Mouse (Mus musculus) left cerebral cortex, postnatal 25 days (tissue): ENCODE data around the gene Grin2c. TPM values are rescaled to one million over a fixed set of nuclear protein-coding genes. Genes with fewer than 3 reads are reported as not detected.

Experiments used
- DNase-seq, 2 experiments: peaks; one replicate each; pipeline ENCODE4 v3.0.0; 2022; ENCODE audit warnings: low spot score in 2 of 2, mixed read lengths in 1 of 2
- intact Hi-C: fragments of 180-260 bp; cut with DNase I; formaldehyde crosslinking; loops from one replicate; pipeline ENCODE4 v1.15.1; 2025
- total RNA-seq, 2 experiments: library from RNA; stranded (reverse); gene quantifications; 2 replicates each; pipeline ENCODE4 v1.2.3; 2021

Gene Grin2c
- total RNA-seq: 10 to 100 TPM; 41.0 to 42.0 TPM

GRCm38 (mm10) chr11:115267061-115267883 lies at the start of gene Grin2c:
TSS of gene Grin2c (minus strand) at chr11:115267243.
- no peak for DNase-seq
- intact Hi-C loops: no loop called here

DNA sequence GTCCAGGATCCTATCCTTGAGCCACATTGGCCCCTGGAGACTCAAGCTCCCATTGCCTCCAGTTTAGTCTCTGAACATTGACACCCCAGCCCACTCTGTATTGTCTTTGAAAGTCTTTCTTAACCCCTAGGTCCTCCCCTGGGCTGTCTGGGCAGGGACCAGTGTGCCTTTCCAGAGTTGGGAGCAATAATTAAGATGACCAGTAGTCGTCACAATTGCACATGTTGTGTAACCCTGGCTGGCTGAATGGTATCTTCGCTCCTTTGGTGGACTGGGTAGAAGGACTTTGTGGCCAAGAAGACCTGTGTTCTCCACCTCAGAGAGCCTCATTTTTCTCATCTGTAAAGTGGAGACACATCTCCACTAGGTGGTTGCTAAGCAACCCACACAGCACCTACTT lies 47.2 kb upstream of the Grin2c start:
- intact Hi-C loops: no loop called here
- no peak for DNase-seq

GRCm38 (mm10) chr11:115308781-115309180 lies 41.7 kb upstream of the Grin2c start:
- DNase-seq: no peak
- intact Hi-C loops: no loop called here

DNA sequence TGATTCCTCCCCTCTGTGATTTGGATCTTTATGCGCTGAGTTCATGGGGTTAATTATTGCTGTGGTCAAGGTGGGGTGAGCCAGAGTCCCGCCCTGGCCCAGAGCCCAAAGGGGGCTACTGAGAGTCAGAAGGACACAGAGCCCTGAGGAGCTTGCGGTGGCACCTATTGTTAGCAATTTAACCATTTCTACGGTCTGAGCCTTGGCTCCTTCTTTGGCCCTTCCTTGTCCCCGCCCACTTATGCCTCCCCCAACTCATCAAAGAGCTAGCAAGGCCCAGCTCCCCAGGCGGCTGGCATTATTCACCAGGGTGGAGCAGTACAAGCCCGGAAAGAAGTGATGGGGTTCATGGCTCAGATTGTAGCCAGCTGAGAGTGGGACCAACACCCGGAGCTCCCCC lies 39.8 kb upstream of the Grin2c start, which contains the start of gene Otop2:
TSS of gene Otop2 (plus strand) at position 301 of the 400 bp plus-strand sequence.
- no peak for DNase-seq

GRCm38 (mm10) chr11:115303167-115303566 lies 36.1 kb upstream of the Grin2c start:
- DNase-seq: no peak

More for the DNA sequence above, 39.8 kb upstream of the Grin2c start, which contains the start of gene Otop2:
- intact Hi-C loops: no loop called here

GRCm38 (mm10) chr11:115301351-115301750 lies 34.3 kb upstream of the Grin2c start:
- DNase-seq: no peak
- intact Hi-C loops: no loop called here

More at GRCm38 (mm10) chr11:115303167-115303566, 36.1 kb upstream of the Grin2c start:
- intact Hi-C loops: no loop called here

GRCm38 (mm10) chr11:115300745-115301144 lies 33.7 kb upstream of the Grin2c start:
- DNase-seq: no peak
- intact Hi-C loops: no loop called here

DNA sequence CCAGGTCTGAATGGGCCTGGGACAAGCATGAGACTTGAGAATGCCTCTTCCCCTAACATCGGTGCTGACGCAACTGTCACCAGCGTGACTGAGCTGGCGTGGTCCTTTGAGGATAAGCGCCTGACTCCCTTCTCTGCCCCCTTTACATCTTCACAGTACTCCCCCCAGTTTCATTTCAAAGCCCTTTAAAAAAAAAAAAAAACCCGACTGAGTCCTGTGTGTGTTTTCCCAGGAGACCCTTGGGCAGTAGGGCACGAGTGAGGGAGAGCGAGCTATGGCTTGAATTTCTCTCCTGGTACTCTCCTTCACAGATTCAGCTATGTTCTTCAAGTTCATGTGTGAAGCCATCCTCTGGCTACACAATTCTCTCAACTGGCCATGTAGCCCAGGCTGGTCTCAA lies 31.1 kb upstream of the Grin2c start:
- DNase-seq: no peak
- intact Hi-C loops: no loop called here

DNA sequence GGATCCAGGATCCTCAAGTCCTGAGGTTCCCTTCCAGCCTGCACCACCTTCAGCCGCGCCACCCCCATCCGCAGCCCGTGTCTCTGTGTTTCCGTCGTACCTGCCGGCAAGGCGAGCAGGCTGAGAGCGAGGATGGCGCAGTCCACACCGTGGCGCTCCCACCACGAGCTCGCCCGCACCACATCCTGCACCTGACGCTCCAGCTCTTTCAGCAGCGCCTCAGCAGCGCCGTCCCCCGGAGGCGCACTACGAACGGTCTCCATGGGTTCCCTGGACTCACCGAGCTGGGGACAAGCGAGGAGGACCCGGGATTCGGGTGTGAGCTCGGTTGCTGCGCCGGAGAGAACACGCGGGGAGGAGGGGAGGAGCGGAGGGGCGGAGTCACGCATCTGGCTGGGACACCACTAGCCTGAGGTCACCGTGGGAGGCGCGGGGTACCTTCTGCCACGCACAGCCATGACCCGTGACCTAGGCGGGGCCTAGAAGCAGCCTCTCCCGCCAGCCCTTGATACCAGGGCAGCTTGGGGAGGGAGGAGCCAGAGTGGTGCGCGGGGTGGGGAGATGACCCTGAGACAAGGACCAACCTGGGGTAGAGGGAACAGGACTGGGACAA lies 30.3 kb upstream of the Grin2c start, which contains the start of gene Fads6:
TSS of gene Fads6 (minus strand) at position 450 of the 613 bp plus-strand sequence.
- DNase-seq: peak; percentile 70 to 76

GRCm38 (mm10) chr11:115296471-115297210 lies 29.6 kb upstream of the Grin2c start:
- DNase-seq: no peak
- intact Hi-C loops: no loop called here

More for the DNA sequence above, 30.3 kb upstream of the Grin2c start, which contains the start of gene Fads6:
- intact Hi-C loops: no loop called here

DNA sequence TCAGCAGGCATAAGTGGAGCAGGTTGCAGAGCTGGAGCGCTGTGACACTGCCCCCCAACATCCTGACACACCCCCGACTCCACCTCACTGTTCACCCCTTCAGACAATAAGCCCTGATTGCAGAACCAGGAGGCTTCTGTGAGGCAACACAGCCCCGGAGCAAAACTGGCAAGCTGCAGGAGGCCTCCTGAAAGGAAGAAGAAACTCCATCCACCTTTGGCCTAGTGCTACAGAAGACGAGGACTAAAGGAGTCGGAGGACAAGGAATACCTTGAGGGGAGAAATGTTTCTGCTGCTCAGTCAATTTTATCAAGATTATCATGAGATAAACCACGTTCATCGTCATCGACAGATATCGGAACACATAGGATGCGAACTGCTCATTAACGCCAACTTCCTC lies 28.9 kb upstream of the Grin2c start:
- no peak for DNase-seq
- intact Hi-C loops: no loop called here

- DNase-seq: no peak
- intact Hi-C loops: no loop called here
Observed at GRCm38 (mm10) chr11:115292631-115293375, 25.8 kb upstream of the Grin2c start.

DNA sequence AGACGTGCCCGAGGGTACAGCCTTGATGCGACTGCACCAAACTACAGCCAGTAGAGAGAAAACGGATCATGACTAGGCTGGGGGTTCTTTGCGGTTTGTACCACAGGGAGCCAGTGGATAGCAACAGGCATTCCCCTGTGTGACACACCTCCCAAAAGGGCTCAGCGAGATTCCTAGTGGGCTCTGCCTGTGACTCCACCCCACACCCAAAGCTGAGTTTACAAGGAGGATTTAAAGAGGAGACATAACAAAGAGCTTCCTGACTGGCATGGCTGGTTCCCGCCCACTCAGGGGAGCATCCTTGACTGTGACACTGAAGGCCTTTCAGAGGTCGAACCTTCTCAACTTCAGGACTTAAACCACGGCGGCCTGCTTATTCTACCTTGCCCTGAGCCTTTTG lies 24.5 kb upstream of the Grin2c start:
- no peak for DNase-seq
- intact Hi-C loops: no loop called here

- intact Hi-C loops: no loop called here
- no peak for DNase-seq
Observed at GRCm38 (mm10) chr11:115290919-115291318, 23.9 kb upstream of the Grin2c start.

- DNase-seq: no peak
- intact Hi-C loops: no loop called here
Observed at GRCm38 (mm10) chr11:115290314-115290713, 23.3 kb upstream of the Grin2c start.

DNA sequence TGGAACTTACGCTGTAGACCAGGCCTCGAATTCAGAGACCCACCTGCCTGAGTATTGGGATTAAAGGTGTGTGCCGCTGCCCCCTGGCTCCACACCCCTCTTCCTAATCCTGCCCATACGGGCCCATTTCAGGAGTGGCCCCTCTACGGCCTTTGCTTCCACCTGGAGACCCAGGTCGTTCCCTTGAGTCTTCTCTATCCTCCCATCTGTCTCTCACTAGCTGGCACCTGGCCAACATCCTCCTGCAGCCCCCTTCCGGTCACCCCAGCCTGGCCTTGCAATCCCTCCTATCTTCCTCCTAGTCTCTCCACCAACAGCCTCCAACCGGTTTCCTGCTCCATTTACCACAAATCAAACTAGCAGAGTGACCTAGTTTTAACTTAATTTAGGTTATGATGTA lies 22.8 kb upstream of the Grin2c start:
- DNase-seq: no peak
- intact Hi-C loops: no loop called here

DNA sequence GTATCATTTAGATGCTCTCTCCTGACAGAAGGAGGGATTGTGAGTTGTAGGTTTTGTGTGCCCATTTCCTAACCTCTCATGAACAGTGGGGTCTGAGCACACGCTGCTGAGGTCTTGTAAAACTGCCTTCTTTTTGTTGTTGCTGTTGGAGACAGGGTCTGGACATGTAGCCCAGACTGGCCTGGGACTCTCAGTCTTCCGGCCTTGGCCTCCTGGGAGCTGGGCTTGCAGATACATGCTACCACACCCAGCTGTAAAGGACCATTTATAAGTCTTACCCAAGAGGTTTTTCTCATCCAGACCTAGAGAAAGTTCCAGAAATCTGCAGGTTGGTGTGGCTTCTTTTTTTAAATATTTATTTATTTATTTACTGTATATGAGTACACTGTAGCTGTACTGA lies 21.3 kb upstream of the Grin2c start:
- DNase-seq: no peak

GRCm38 (mm10) chr11:115287386-115287785 lies 20.3 kb upstream of the Grin2c start:
- DNase-seq: no peak
- intact Hi-C loops: no loop called here

More for the DNA sequence above, 21.3 kb upstream of the Grin2c start:
- intact Hi-C loops: no loop called here

DNA sequence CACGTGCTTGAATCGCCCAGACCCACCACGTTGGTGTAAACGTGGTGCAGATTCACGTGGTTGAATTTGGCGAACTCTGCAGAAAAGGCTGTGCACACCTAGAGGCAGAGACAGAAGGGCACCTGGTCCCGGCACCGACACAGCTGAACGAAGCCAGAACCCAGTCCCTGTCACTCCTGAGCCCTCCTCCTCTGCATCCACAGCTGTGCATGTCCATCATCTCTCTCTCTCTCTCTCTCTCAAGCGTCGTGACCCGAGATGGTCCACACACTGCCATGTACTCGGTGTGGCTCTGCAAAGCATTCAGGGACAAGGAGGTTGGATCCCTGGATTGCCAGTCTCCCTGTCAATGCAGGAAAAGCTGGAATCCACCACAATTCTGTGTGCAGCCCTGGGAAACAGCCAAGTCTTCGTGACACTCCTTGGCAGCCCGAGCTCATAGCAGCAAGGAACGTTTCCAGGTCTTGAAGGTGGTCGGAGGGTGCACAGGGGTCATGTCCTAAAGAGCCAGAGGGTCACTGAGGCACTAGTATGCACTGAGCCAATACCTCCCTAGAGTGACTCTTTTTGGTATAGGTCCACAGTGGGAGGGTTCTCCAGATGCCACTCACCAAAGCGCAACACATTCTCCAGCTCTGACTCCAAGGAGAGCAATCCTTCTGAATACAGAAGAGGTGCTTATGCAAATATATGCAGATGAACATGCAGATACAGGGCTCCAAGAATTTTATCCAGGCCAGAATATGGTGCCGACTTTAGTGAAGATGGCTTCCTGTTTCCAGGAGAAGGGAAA lies 19.4 kb upstream of the Grin2c start:
- intact Hi-C loops: no loop called here
- DNase-seq: peak in 1 of 2 experiments; percentile 61
